Mouse (Mus musculus) heart, embryonic 14.5 days (tissue): ENCODE data around the gene Heatr5a. TPM values are rescaled to one million over a fixed set of nuclear protein-coding genes. Genes with fewer than 3 reads are reported as not detected.

ENCODE experiments used
- ATAC-seq: fragments of 200-750 bp; cut with Nextera tagmentation; 2 replicates; pipeline ENCODE4 v1.8.0; 2017; ENCODE audit warnings: low read depth, moderate TSS enrichment; ENCODE audit not compliant: insufficient number of reproducible peaks, insufficient read depth, low FRiP score
- H3K27ac ChIP-seq, 2 experiments: fragments of 200-500 bp in 1 of 2; fragments of 300-500 bp in 1 of 2; sonication (generic) in 1 of 2; replicated peaks in 1 of 2; 2 replicates each; pipeline ENCODE4 v1.5.1; 2012 to 2014; ENCODE audit warnings: low read depth in 2 of 2, low read length in 2 of 2, control low read depth in 1 of 2, mild to moderate bottlenecking in 1 of 2, mixed read lengths in 1 of 2; ENCODE audit not compliant: control insufficient read depth in 1 of 2, insufficient read depth in 1 of 2
- H3K27me3 ChIP-seq: fragments of 300-500 bp; sonication (generic); 2 replicates; pipeline ENCODE4 v1.6.1; 2014; ENCODE audit warnings: mild to moderate bottlenecking, low read length, control low read depth; ENCODE audit not compliant: control insufficient read depth, insufficient read depth
- H3K36me3 ChIP-seq: fragments of 300-500 bp; sonication (generic); 2 replicates; pipeline ENCODE4 v1.6.1; 2014; ENCODE audit warnings: mild to moderate bottlenecking, control low read depth, low read length, mixed read lengths; ENCODE audit not compliant: control insufficient read depth, insufficient read depth
- H3K4me1 ChIP-seq, 2 experiments: fragments of 200-500 bp in 1 of 2; fragments of 300-500 bp in 1 of 2; sonication (generic) in 1 of 2; 2 replicates each; pipeline ENCODE4 v1.6.1; 2012 to 2014; ENCODE audit warnings: low read length in 2 of 2, control low read depth in 1 of 2, mixed read lengths in 1 of 2; ENCODE audit not compliant: control insufficient read depth in 2 of 2, insufficient read depth in 2 of 2
- H3K4me2 ChIP-seq: fragments of 300-500 bp; sonication (generic); 2 replicates; pipeline ENCODE4 v1.6.1; 2014; ENCODE audit warnings: mild to moderate bottlenecking, low read length
- H3K4me3 ChIP-seq, 2 experiments: fragments of 200-500 bp in 1 of 2; fragments of 300-500 bp in 1 of 2; sonication (generic) in 1 of 2; 2 replicates each; pipeline ENCODE4 v1.5.1; 2012 to 2014; ENCODE audit warnings: low read length in 2 of 2, mild to moderate bottlenecking in 2 of 2, control low read depth in 1 of 2, low read depth in 1 of 2, moderate library complexity in 1 of 2; ENCODE audit not compliant: control insufficient read depth in 1 of 2, insufficient read depth in 1 of 2
- H3K9ac ChIP-seq: fragments of 300-500 bp; sonication (generic); 2 replicates; pipeline ENCODE4 v1.6.1; 2014; ENCODE audit warnings: mild to moderate bottlenecking, low read length
- H3K9me3 ChIP-seq: fragments of 300-500 bp; sonication (generic); 2 replicates; pipeline ENCODE4 v1.6.1; 2016; ENCODE audit warnings: low read length, control low read depth; ENCODE audit not compliant: control insufficient read depth
- WGBS: fragments of 180-500 bp; shearing (Covaris S2); extraction: QIAGEN DNeasy Blood & Tissue Kit; methylation state at CpG from one replicate; pipeline ENCODE4 v1.1.7; 2014; 5-methylcytosine and 5-hydroxymethylcytosine counted together
- polyA plus RNA-seq: library from polyadenylated mRNA; unstranded; fragments of >200 nt; fragmentation: Nextera tagmentation; extraction: Ambion mirVana; gene quantifications from 2 replicates; pipeline ENCODE4 v1.2.1, GENCODE M21; 2014

The Heatr5a gene
- polyA plus RNA-seq, 1 experiment from 2014 or later, result 10.3 TPM

DNA sequence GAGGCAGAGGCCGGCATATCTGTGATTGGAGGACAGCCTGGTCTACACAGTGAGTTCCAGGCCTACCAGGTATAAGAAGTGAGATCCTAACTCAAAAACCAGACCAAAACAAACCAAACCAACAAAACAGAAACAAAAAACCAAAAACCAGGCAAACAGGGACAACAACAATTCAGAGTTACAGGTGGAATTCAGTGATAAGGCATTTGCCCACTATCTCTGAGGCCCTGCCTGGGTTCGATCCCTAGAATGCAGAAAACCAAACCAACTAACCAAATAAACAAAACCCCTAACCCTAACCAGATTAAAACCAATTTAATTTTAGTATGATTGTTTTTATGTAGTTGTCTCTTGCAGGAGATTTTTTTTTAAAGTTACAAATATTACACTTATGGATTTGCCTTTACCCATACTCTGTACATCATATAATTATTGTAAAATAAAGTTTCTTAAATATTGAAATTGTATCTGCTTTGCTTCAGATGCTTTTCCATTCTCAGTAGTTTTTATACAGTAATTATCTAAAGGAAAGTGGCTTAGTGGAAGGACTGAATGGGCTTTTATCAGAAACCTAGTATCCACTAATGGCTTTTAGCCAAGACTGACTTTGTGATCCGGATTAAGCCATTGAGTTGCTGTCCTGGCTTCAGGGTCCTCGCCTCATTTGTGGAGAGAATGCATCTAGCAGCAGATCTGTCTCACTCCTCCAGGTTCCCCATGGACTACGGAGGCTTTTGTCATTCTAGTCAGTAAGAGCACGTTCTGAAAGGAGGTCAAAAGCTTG, 128.8 kb downstream of the Heatr5a start:
- Histone ChIP-seq H3K4me1 (peaks cover 2 to 18% of the 10 kb centered on the region in 2 experiments; a peak in 2 of 4 replicates), H3K4me3 (no peak overlapping the region), H3K36me3 (no peaks in the 10 kb centered on the region), H3K27me3 (no peaks in the 10 kb centered on the region), H3K9ac (no peak overlapping the region), H3K9me3 (no peaks in the 10 kb centered on the region), H3K4me2 (no peak overlapping the region), H3K27ac (no peak overlapping the region)
- WGBS, result 38% methylated on average over 6 of the region's 6 CpGs
- no peak for ATAC-seq

DNA sequence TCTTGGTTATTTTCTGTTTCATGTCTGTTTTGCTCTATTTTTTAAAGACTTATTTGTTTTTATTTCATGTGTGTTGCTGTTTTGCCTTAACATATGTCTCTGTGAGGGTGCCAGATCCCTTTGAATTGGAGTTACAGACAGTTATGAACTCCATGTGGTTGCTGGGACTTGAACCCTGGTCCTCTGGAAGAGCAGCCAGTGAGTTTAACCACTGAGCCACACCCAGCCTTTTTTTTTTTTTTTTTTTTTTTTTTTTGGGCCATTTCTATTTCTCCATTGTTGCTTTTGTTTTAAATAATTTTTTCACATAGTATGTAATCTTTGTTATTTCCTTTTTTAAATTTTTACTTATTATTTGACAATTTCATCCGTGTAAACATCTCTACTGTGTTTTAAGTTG, 131.3 kb downstream of the Heatr5a start:
- H3K27ac ChIP-seq, result no peak overlapping the region
- H3K9ac ChIP-seq, result no peak overlapping the region
- H3K9me3 ChIP-seq, result no peaks in the 10 kb centered on the region
- H3K36me3 ChIP-seq, result no peaks in the 10 kb centered on the region
- no peak overlapping the region for H3K4me2 ChIP-seq
- peaks cover 0 to 18% of the 10 kb centered on the region in 2 experiments; a peak in 1 of 4 replicates for H3K4me1 ChIP-seq
- no peak overlapping the region for H3K4me3 ChIP-seq
- 93% methylated on average over 1 of the region's 1 CpGs for WGBS
- no peaks in the 10 kb centered on the region for H3K27me3 ChIP-seq
- ATAC-seq, result no peak

DNA sequence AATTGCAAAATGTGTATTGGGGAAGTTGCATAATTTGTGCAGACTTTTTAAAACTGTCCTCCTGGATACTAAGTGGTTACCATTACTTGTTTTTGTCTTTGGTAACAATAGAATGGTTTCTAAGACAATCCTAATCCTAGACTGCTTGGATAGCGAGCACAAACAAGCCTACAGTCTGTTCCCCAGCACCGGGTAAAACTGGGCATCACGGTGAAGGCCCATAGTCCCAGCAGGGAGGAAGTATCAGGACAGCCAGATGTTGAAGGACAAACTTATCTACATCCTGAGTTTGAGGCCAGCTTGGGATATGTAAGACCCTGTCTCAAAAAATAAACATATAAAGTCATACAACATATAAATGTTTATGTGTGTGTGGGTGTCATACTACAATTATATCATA, 135.9 kb downstream of the Heatr5a start:
- Histone ChIP-seq H3K9me3 (no peaks in the 10 kb centered on the region), H3K9ac (no peak overlapping the region), H3K4me2 (no peak overlapping the region), H3K27me3 (no peaks in the 10 kb centered on the region), H3K36me3 (no peaks in the 10 kb centered on the region), H3K4me1 (no peaks in the 10 kb centered on the region), H3K27ac (no peak overlapping the region), H3K4me3 (no peak overlapping the region)
- no peak for ATAC-seq
- 46% methylated on average over 3 of the region's 3 CpGs for WGBS

DNA sequence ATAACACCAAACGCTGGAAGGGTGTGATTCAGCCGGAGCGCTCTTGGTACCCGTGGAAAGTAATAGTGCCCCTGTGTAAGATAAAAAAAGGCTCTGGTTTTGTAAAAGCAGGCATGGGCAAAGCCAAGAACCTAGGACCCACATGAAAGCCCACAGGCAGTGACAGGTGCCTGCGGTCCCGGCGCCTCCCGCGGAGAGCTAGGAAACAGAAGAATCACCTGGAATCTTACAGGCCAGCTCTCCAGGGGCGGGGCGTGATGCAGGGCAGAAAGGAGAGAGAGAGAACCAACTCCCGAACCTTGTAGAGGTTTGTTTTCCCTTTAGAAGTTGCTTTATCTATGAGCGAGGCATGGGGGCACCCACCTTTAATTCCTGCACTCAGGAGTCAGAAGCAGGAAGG, 139.2 kb downstream of the Heatr5a start:
- Histone ChIP-seq H3K9me3 (no peaks in the 10 kb centered on the region), H3K4me2 (no peak overlapping the region), H3K9ac (no peak overlapping the region), H3K27me3 (no peaks in the 10 kb centered on the region), H3K27ac (no peak overlapping the region), H3K36me3 (peaks cover 5% of the 10 kb centered on the region), H3K4me3 (no peak overlapping the region), H3K4me1 (peaks cover 2 to 13% of the 10 kb centered on the region in 2 experiments; a peak in 3 of 4 replicates)
- 84% methylated on average over 13 of the region's 13 CpGs for WGBS
- no peak for ATAC-seq

DNA sequence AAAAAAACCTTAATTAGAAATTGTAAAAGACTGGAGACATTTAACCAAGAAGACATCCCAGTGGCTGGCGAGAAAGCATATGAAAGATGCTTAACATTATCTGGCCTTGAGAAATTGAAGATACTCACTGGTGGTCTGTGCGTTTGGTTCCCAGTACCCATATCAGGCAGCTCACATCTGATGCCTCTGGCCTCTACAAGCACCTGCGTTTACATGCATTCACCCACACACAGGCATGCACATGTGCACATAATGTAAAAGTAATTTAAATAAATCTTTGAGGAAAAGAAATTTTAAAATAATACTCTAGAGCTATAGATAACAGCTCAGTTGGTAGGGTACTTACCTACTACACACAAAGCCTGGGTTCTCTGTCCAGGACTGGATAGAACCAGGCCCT, 139.8 kb downstream of the Heatr5a start:
- Histone ChIP-seq H3K9me3 (no peaks in the 10 kb centered on the region), H3K4me3 (no peak overlapping the region; a peak in 1 of 4 replicates), H3K27ac (no peak overlapping the region), H3K9ac (no peak overlapping the region), H3K27me3 (no peaks in the 10 kb centered on the region), H3K4me2 (peak overlapping the region; percentile 67; the same call in 1 of the 2 replicates), H3K36me3 (peaks cover 10% of the 10 kb centered on the region), H3K4me1 (peaks cover 2 to 13% of the 10 kb centered on the region in 2 experiments; a peak in 3 of 4 replicates)
- 92% methylated on average over 3 of the region's 3 CpGs for WGBS
- no peak for ATAC-seq

DNA sequence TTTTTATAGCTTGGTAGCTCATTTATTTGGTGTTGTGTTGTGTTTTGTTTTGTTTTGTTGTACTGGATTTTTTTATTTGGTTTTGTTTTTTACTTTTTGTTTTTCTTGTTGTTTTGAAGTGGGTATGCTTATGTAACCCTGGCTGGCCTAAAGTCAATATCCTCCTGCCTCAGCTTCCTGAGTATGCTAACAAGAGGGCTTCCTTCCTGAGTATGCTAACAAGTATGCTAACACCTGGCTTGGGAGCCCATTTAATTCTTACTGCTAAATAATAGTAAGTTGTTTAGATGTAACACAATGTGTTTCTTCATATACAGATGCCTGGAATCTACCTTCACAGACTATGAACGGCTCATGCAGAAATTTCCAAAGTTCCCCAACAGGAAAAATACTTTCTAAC, 140.4 kb downstream of the Heatr5a start:
- Histone ChIP-seq H3K27ac (peak overlapping the region in 1 of 2 experiments; percentile 99; a peak in 1 of 4 replicates), H3K9ac (peak overlapping the region; percentile 100)

DNA sequence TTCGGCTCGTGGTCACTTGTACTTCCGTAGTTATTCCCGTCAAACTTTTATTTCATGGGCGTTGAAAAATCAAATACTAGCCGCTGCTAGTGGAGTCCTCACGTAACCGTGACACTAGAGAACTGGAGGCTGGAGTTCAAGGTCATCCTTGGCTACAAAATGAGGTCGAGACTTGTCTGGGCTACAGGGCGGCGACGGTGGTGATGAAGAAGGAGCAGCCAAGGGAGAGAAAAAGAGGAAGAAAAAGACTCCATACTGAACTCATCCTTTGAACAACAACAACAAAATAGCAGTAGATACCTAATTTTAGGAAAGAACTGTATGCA, 141.1 kb downstream of the Heatr5a start:
- H3K4me2 ChIP-seq, result peak overlapping the region; percentile 67
- H3K9me3 ChIP-seq, result no peaks in the 10 kb centered on the region
- peaks cover 18% of the 10 kb centered on the region for H3K36me3 ChIP-seq
- H3K27me3 ChIP-seq, result no peaks in the 10 kb centered on the region
- peaks cover 2 to 13% of the 10 kb centered on the region in 2 experiments; a peak in 3 of 4 replicates for H3K4me1 ChIP-seq
- H3K27ac ChIP-seq, result peak overlapping the region; percentile 99
- WGBS, result under 1% methylated on average over 12 of the region's 12 CpGs
- H3K9ac ChIP-seq, result peak overlapping the region; percentile 100
- peak; percentile 1; the same call in 1 of the 2 replicates for ATAC-seq
- H3K4me3 ChIP-seq, result peak overlapping the region; percentile 79 to 99

More for the DNA sequence above, 140.4 kb downstream of the Heatr5a start:
- H3K4me3 ChIP-seq, result peak overlapping the region in 1 of 2 experiments; percentile 99; a peak in 2 of 4 replicates
- 83% methylated on average over 1 of the region's 1 CpGs for WGBS
- no peaks in the 10 kb centered on the region for H3K27me3 ChIP-seq
- no peaks in the 10 kb centered on the region for H3K9me3 ChIP-seq
- H3K4me1 ChIP-seq, result peaks cover 2 to 13% of the 10 kb centered on the region in 2 experiments; a peak in 3 of 4 replicates
- no peak for ATAC-seq
- H3K36me3 ChIP-seq, result peaks cover 13% of the 10 kb centered on the region
- H3K4me2 ChIP-seq, result peak overlapping the region; percentile 67
